Mouse (Mus musculus): Measurements from ENCODE around the gene Gsk3b. TPM values are rescaled to one million over a fixed set of nuclear protein-coding genes. Genes with fewer than 3 reads are reported as not detected.
A peak's percentile ranks its signal among the peaks of the same experiment; 100 is the strongest.
"Not testable (repeated sequence)": the region's sequence is repeated elsewhere in the genome, so short reads cannot be mapped to it uniquely, and the experiment has no call there.

The Gsk3b gene
- polyA plus RNA-seq, 1 experiment from 2014 or later: 138 TPM

GRCm38 (mm10) chr16:38190531-38190930 is 101.7 kb downstream of the Gsk3b start:
- Histone ChIP-seq H3K4me1 (ENCODE audit: control insufficient read depth, insufficient read depth, low read length) (no peaks in the 10 kb centered on the region), H3K4me3 (ENCODE audit: low read depth, low read length) (no peak overlapping the region), H3K36me3 (ENCODE audit: control insufficient read depth, insufficient read depth, low read length) (0 out of 2 replicates have a peak, but pooled peaks cover 2% of the 10 kb centered on the region), H3K27me3 (ENCODE audit: control insufficient read depth, insufficient read depth, low read depth, low read length) (no peaks in the 10 kb centered on the region), H3K9ac (ENCODE audit: low read depth, low read length) (no peak overlapping the region), H3K9me3 (replicated peaks; ENCODE audit: control insufficient read depth, low read length, poor library complexity, severe bottlenecking) (no peaks in the 10 kb centered on the region), H3K4me2 (ENCODE audit: low read length) (no peak overlapping the region), H3K27ac (ENCODE audit: low read length) (no peak overlapping the region)
- 89% methylated on average over 3 of the region's 3 CpGs for WGBS
- ATAC-seq: no peak

- Histone ChIP-seq H3K9me3 (replicated peaks; ENCODE audit: control insufficient read depth, low read length, poor library complexity, severe bottlenecking) (no peaks in the 10 kb centered on the region), H3K36me3 (ENCODE audit: control insufficient read depth, insufficient read depth, low read length) (0 out of 2 replicates have a peak, but pooled peaks cover 2% of the 10 kb centered on the region), H3K4me3 (ENCODE audit: low read depth, low read length) (no peak overlapping the region), H3K27me3 (ENCODE audit: control insufficient read depth, insufficient read depth, low read depth, low read length) (no peaks in the 10 kb centered on the region), H3K27ac (ENCODE audit: low read length) (no peak overlapping the region), H3K9ac (ENCODE audit: low read depth, low read length) (no peak overlapping the region), H3K4me1 (ENCODE audit: control insufficient read depth, insufficient read depth, low read length) (no peaks in the 10 kb centered on the region; the same call in 1 of the 2 replicates), H3K4me2 (ENCODE audit: low read length) (no peak overlapping the region)
- ATAC-seq: no peak
- WGBS: 94% methylated on average over 6 of the region's 6 CpGs
Observed at GRCm38 (mm10) chr16:38191460-38191859, 102.7 kb downstream of the Gsk3b start.

GRCm38 (mm10) chr16:38192640-38193039 is 103.8 kb downstream of the Gsk3b start:
- Histone ChIP-seq H3K4me3 (ENCODE audit: low read depth, low read length) (no peak overlapping the region), H3K36me3 (ENCODE audit: control insufficient read depth, insufficient read depth, low read length) (0 out of 2 replicates have a peak, but pooled peaks cover 2% of the 10 kb centered on the region), H3K9me3 (replicated peaks; ENCODE audit: control insufficient read depth, low read length, poor library complexity, severe bottlenecking) (no peaks in the 10 kb centered on the region), H3K4me1 (ENCODE audit: control insufficient read depth, insufficient read depth, low read length) (peaks cover 8% of the 10 kb centered on the region), H3K9ac (ENCODE audit: low read depth, low read length) (no peak overlapping the region), H3K27me3 (ENCODE audit: control insufficient read depth, insufficient read depth, low read depth, low read length) (no peaks in the 10 kb centered on the region), H3K4me2 (ENCODE audit: low read length) (no peak overlapping the region), H3K27ac (ENCODE audit: low read length) (no peak overlapping the region)
- 89% methylated on average over 6 of the region's 6 CpGs for WGBS
- no peak for ATAC-seq

- no peak overlapping the region for H3K9ac ChIP-seq (ENCODE audit: low read depth, low read length)
- no peaks in the 10 kb centered on the region for H3K9me3 ChIP-seq (replicated peaks; ENCODE audit: control insufficient read depth, low read length, poor library complexity, severe bottlenecking)
- H3K36me3 ChIP-seq (ENCODE audit: control insufficient read depth, insufficient read depth, low read length): peaks cover 3% of the 10 kb centered on the region; the same call in 1 of the 2 replicates
- peak; percentile 61 for ATAC-seq
- peaks cover 10% of the 10 kb centered on the region for H3K4me1 ChIP-seq (ENCODE audit: control insufficient read depth, insufficient read depth, low read length)
- no peak overlapping the region for H3K4me3 ChIP-seq (ENCODE audit: low read depth, low read length)
- no peak overlapping the region for H3K4me2 ChIP-seq (ENCODE audit: low read length)
- H3K27ac ChIP-seq (ENCODE audit: low read length): peak overlapping the region; percentile 49
- no peaks in the 10 kb centered on the region for H3K27me3 ChIP-seq (ENCODE audit: control insufficient read depth, insufficient read depth, low read depth, low read length)
- 44% methylated on average over 4 of the region's 4 CpGs for WGBS
Observed at GRCm38 (mm10) chr16:38197299-38197698, 108.5 kb downstream of the Gsk3b start.

GRCm38 (mm10) chr16:38205272-38205671 is 116.5 kb downstream of the Gsk3b start:
- Histone ChIP-seq H3K9me3 (replicated peaks; ENCODE audit: control insufficient read depth, low read length, poor library complexity, severe bottlenecking) (no peaks in the 10 kb centered on the region), H3K4me1 (ENCODE audit: control insufficient read depth, insufficient read depth, low read length) (peaks cover 2% of the 10 kb centered on the region; the same call in 1 of the 2 replicates), H3K36me3 (ENCODE audit: control insufficient read depth, insufficient read depth, low read length) (0 out of 2 replicates have a peak, but pooled peaks cover 2% of the 10 kb centered on the region), H3K27ac (ENCODE audit: low read length) (no peak overlapping the region), H3K4me3 (ENCODE audit: low read depth, low read length) (no peak overlapping the region), H3K27me3 (ENCODE audit: control insufficient read depth, insufficient read depth, low read depth, low read length) (no peaks in the 10 kb centered on the region), H3K9ac (ENCODE audit: low read depth, low read length) (no peak overlapping the region), H3K4me2 (ENCODE audit: low read length) (no peak overlapping the region)
- WGBS: 97% methylated on average over 7 of the region's 7 CpGs
- no peak for ATAC-seq

DNA sequence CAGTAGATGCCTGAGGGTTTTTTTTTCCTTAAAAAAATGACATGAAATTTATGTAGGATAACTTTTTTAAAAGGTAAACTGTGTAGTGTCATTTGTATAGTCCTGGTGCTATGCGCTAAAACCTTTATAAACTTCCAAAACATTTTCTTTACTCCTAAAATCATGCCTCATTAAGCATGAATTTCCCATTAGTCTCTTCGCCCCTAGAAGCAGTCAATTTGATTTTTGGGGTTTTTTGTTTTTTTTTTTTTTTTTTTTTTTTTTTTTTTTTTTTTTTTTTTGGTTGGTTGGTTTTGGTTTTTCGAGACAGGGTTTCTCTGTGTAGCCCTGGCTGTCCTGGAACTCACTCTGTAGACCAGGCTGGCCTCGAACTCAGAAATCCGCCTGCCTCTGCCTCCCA is 133.7 kb downstream of the Gsk3b start:
- peaks cover 15% of the 10 kb centered on the region for H3K36me3 ChIP-seq (ENCODE audit: control insufficient read depth, insufficient read depth, low read length)
- 94% methylated on average over 4 of the region's 5 CpGs for WGBS
- H3K4me3 ChIP-seq (ENCODE audit: low read depth, low read length): not testable (repeated sequence)

DNA sequence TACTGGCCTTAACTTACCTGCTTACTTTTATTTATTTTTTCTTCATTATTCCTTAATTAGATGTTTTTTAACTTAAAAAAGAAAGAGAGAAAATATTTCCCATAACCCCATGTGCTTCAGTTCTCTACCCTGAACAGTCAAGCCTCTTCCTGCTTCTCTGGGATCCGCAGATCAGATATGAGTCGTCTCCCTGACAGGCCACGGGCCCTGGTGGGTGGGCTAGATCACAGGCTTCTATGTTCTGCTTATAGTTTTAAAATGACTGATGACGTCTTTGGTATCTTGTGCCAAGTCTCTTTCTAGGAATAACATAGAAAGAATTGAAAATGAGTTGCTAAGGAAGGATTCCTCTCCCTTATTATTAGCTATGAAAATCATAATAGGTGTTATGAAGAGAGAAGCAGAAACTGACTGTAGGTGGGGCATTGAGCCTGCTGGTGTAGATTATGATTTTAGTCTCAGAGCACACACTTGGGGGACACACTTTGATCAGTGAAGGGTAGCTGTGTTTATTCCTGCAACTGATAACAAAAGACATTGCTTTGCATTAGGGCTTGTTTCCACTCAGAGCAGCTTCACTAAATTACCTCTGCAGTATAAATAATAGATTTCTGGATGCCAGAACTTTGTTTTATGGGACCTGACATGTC is 148.3 kb downstream of the Gsk3b start:
- Histone ChIP-seq H3K27me3 (ENCODE audit: control insufficient read depth, insufficient read depth, low read depth, low read length) (no peaks in the 10 kb centered on the region), H3K36me3 (ENCODE audit: control insufficient read depth, insufficient read depth, low read length) (peaks cover 4% of the 10 kb centered on the region; the same call in 1 of the 2 replicates), H3K4me3 (ENCODE audit: low read depth, low read length) (no peak overlapping the region), H3K4me1 (ENCODE audit: control insufficient read depth, insufficient read depth, low read length) (no peaks in the 10 kb centered on the region), H3K4me2 (ENCODE audit: low read length) (no peak overlapping the region), H3K9ac (ENCODE audit: low read depth, low read length) (no peak overlapping the region), H3K27ac (ENCODE audit: low read length) (no peak overlapping the region), H3K9me3 (replicated peaks; ENCODE audit: control insufficient read depth, low read length, poor library complexity, severe bottlenecking) (no peaks in the 10 kb centered on the region)
- whole genome bisulfite sequencing: 65% methylated on average over 4 of the region's 4 CpGs
- ATAC-seq: no peak

More for the DNA sequence above, 133.7 kb downstream of the Gsk3b start:
- H3K4me1 ChIP-seq (ENCODE audit: control insufficient read depth, insufficient read depth, low read length); H3K27me3 ChIP-seq (ENCODE audit: control insufficient read depth, insufficient read depth, low read depth, low read length); H3K4me2 ChIP-seq (ENCODE audit: low read length); H3K9ac ChIP-seq (ENCODE audit: low read depth, low read length); H3K9me3 ChIP-seq (replicated peaks; ENCODE audit: control insufficient read depth, low read length, poor library complexity, severe bottlenecking); H3K27ac ChIP-seq (ENCODE audit: low read length); ATAC-seq: not testable (repeated sequence)

GRCm38 (mm10) chr16:38239729-38240128 is 150.9 kb downstream of the Gsk3b start:
- 79% methylated on average over 5 of the region's 5 CpGs for WGBS
- Histone ChIP-seq H3K9me3 (replicated peaks; ENCODE audit: control insufficient read depth, low read length, poor library complexity, severe bottlenecking) (no peaks in the 10 kb centered on the region), H3K27ac (ENCODE audit: low read length) (no peak overlapping the region), H3K27me3 (ENCODE audit: control insufficient read depth, insufficient read depth, low read depth, low read length) (no peaks in the 10 kb centered on the region), H3K36me3 (ENCODE audit: control insufficient read depth, insufficient read depth, low read length) (peaks cover 8% of the 10 kb centered on the region), H3K4me1 (ENCODE audit: control insufficient read depth, insufficient read depth, low read length) (no peaks in the 10 kb centered on the region; the same call in 1 of the 2 replicates), H3K4me3 (ENCODE audit: low read depth, low read length) (no peak overlapping the region), H3K9ac (ENCODE audit: low read depth, low read length) (no peak overlapping the region), H3K4me2 (ENCODE audit: low read length) (no peak overlapping the region)
- ATAC-seq: no peak

- peaks cover 8% of the 10 kb centered on the region for H3K36me3 ChIP-seq (ENCODE audit: control insufficient read depth, insufficient read depth, low read length)
- 98% methylated on average over 10 of the region's 10 CpGs for WGBS
- H3K9me3 ChIP-seq (replicated peaks; ENCODE audit: control insufficient read depth, low read length, poor library complexity, severe bottlenecking): no peaks in the 10 kb centered on the region
- no peak overlapping the region for H3K4me3 ChIP-seq (ENCODE audit: low read depth, low read length)
- no peak for ATAC-seq
- H3K4me2 ChIP-seq (ENCODE audit: low read length): no peak overlapping the region
- H3K9ac ChIP-seq (ENCODE audit: low read depth, low read length): no peak overlapping the region
- H3K4me1 ChIP-seq (ENCODE audit: control insufficient read depth, insufficient read depth, low read length): no peaks in the 10 kb centered on the region; the same call in 1 of the 2 replicates
- H3K27me3 ChIP-seq (ENCODE audit: control insufficient read depth, insufficient read depth, low read depth, low read length): no peaks in the 10 kb centered on the region
- H3K27ac ChIP-seq (ENCODE audit: low read length): no peak overlapping the region
Observed at GRCm38 (mm10) chr16:38240167-38240566, 151.4 kb downstream of the Gsk3b start.

Measured in midbrain, embryonic 16.5 days (tissue).